14 mouse cellular contexts compared by ENCODE assay signal in genomic region chr10:4179049-4179790, GRCm38 (mm10).
A peak's percentile ranks its signal among the peaks of the same experiment; 100 is the strongest.
DNase-seq lines count a peak whose midpoint lies in the region; ATAC-seq lines count a peak whose summit lies in the region.
"Had no signal": no experiment of that assay in that cellular context is flagged by ENCODE, and none has a peak within 500 bp of the region (broad histone marks: within the 10 kb centered on the region; RNA-seq: fewer than 3 reads in every experiment).

No protein-coding gene starts in this region.

- no peaks in the 10 kb centered on the region for H3K27me3 ChIP-seq in heart, embryonic 11.5 days (ENCODE audit: control insufficient read depth, insufficient read depth, low read length)
- H3K27me3 ChIP-seq in heart, embryonic 16.5 days (ENCODE audit: control insufficient read depth, insufficient read depth, low read length), result no peaks in the 10 kb centered on the region
- H3K27me3 ChIP-seq in stomach, embryonic 14.5 days (ENCODE audit: control insufficient read depth, insufficient read depth, low read length), result no peaks in the 10 kb centered on the region
- H3K27me3 ChIP-seq: midbrain, embryonic 12.5 days had no signal

- no peak for ATAC-seq in heart, embryonic 11.5 days (replicated peaks; ENCODE audit: insufficient number of reproducible peaks, low FRiP score, low TSS enrichment)
- ATAC-seq in heart, embryonic 16.5 days (replicated peaks; ENCODE audit: extremely low read depth, insufficient read depth, low FRiP score), result peak; percentile 47
- ATAC-seq in stomach, embryonic 14.5 days (ENCODE audit: insufficient number of reproducible peaks, insufficient read depth, low FRiP score, low read depth), result no peak

- H3K27ac ChIP-seq in heart, embryonic 11.5 days (ENCODE audit: low read depth, low read length), result no peak overlapping the region
- no peak overlapping the region for H3K27ac ChIP-seq in heart, embryonic 16.5 days (ENCODE audit: low read length)
- H3K27ac ChIP-seq in stomach, embryonic 14.5 days (ENCODE audit: low read length), result peak overlapping the region; percentile 81; the same call in 1 of the 2 replicates
- H3K27ac ChIP-seq: hindbrain, embryonic 14.5 days; midbrain, embryonic 12.5 days had no signal

- no peak overlapping the region for H3K4me3 ChIP-seq in heart, embryonic 11.5 days (ENCODE audit: low read depth, low read length)
- H3K4me3 ChIP-seq in heart, embryonic 16.5 days (ENCODE audit: low read length), result no peak overlapping the region
- no peak overlapping the region for H3K4me3 ChIP-seq in stomach, embryonic 14.5 days (ENCODE audit: low read depth, low read length)
- H3K4me3 ChIP-seq: midbrain, embryonic 12.5 days had no signal

- H3K4me2 ChIP-seq in heart, embryonic 11.5 days, result no peak overlapping the region
- no peak overlapping the region for H3K4me2 ChIP-seq in heart, embryonic 16.5 days (ENCODE audit: low read depth, low read length)
- no peak overlapping the region for H3K4me2 ChIP-seq in stomach, embryonic 14.5 days (replicated peaks; ENCODE audit: low read depth, low read length)
- H3K4me2 ChIP-seq: hindbrain, embryonic 14.5 days; midbrain, embryonic 12.5 days had no signal

- H3K9ac ChIP-seq in heart, embryonic 11.5 days (ENCODE audit: low read depth, low read length), result no peak overlapping the region
- no peak overlapping the region for H3K9ac ChIP-seq in heart, embryonic 16.5 days (ENCODE audit: low read length)
- no peak overlapping the region for H3K9ac ChIP-seq in stomach, embryonic 14.5 days (replicated peaks; ENCODE audit: low read depth, low read length)
- H3K9ac ChIP-seq: hindbrain, embryonic 14.5 days; midbrain, embryonic 12.5 days had no signal

- DNase-seq in heart, adult 11 months, result peak; percentile 98
- DNase-seq in lung, postnatal 10 days, result peak; percentile 27
- DNase-seq in lung, adult 18-20 months, result no peak
- no peak for DNase-seq in thymus, postnatal 25 days
- DNase-seq in adrenal gland, postnatal 36 days, result no peak
- DNase-seq: cerebellum, adult 11 months; kidney, adult 8-10 months; right cerebral cortex, postnatal 4 days had no signal

- 78% methylated on average over 7 of the region's 7 CpGs for WGBS in heart, embryonic 11.5 days (ENCODE audit: insufficient replicate concordance)
- 72% methylated on average over 7 of the region's 7 CpGs for WGBS in heart, embryonic 16.5 days
- WGBS in stomach, embryonic 14.5 days, result 77% methylated on average over 7 of the region's 7 CpGs

- no peaks in the 10 kb centered on the region for H3K36me3 ChIP-seq in heart, embryonic 11.5 days (ENCODE audit: control insufficient read depth, insufficient read depth, low read length)
- no peaks in the 10 kb centered on the region for H3K36me3 ChIP-seq in heart, embryonic 16.5 days (ENCODE audit: control insufficient read depth, insufficient read depth)
- no peaks in the 10 kb centered on the region for H3K36me3 ChIP-seq in stomach, embryonic 14.5 days (ENCODE audit: control insufficient read depth, insufficient read depth, low read length)
- H3K36me3 ChIP-seq: G1E; midbrain, embryonic 12.5 days had no signal

- no peaks in the 10 kb centered on the region for H3K9me3 ChIP-seq in heart, embryonic 11.5 days (replicated peaks; ENCODE audit: control insufficient read depth, low read length)
- H3K9me3 ChIP-seq in heart, embryonic 16.5 days (replicated peaks; ENCODE audit: control insufficient read depth, low read length), result no peaks in the 10 kb centered on the region
- H3K9me3 ChIP-seq in stomach, embryonic 14.5 days (ENCODE audit: control insufficient read depth, low read depth, low read length), result no peaks in the 10 kb centered on the region
- H3K9me3 ChIP-seq: G1E; midbrain, embryonic 12.5 days had no signal

- H3K4me1 ChIP-seq in heart, embryonic 11.5 days (ENCODE audit: control insufficient read depth, insufficient read depth, low read length), result 0 out of 2 replicates have a peak, but pooled peaks cover 2% of the 10 kb centered on the region
- H3K4me1 ChIP-seq in heart, embryonic 16.5 days (ENCODE audit: control insufficient read depth, insufficient read depth, low read length), result peaks cover 4% of the 10 kb centered on the region
- H3K4me1 ChIP-seq in stomach, embryonic 14.5 days (ENCODE audit: control insufficient read depth, insufficient read depth, low read length), result peaks cover 14% of the 10 kb centered on the region

Comparison
In these comparisons a context has a peak if more than half of its experiments do, and no peak if none do; other contexts are left out.
1. DNase-seq: peak in heart, adult 11 months (single experiment) and lung, postnatal 10 days (single experiment); none in lung, adult 18-20 months (0 of 2), thymus, postnatal 25 days (single experiment) and adrenal gland, postnatal 36 days (0 of 2).